Mouse (Mus musculus) cerebellum, adult 11 months (tissue): ENCODE results near the gene Sbno2.

Source experiments
- DNase-seq: peaks from one replicate; pipeline ENCODE4 v3.0.0; 2022

Sbno2 gene

GRCm38 (mm10) chr10:80141786-80142529, 36.6 kb upstream of the Sbno2 start:
- peak; percentile 93 for DNase-seq

- peak; percentile 97 for DNase-seq
These were observed 35.9 kb upstream of the Sbno2 start for GRCm38 (mm10) chr10:80141243-80141642.

GRCm38 (mm10) chr10:80140666-80141035, 35.3 kb upstream of the Sbno2 start, which contains the start of gene Cbarp:
Cbarp (minus strand) TSS chr10:80140835.
- DNase-seq, result no peak

- no peak for DNase-seq
These were observed 34.7 kb upstream of the Sbno2 start for GRCm38 (mm10) chr10:80139975-80140665.

GRCm38 (mm10) chr10:80139439-80139775, 34.0 kb upstream of the Sbno2 start:
- DNase-seq, result no peak

GRCm38 (mm10) chr10:80138553-80139438, 33.4 kb upstream of the Sbno2 start, which contains the start of gene Atp5d:
Atp5d (plus strand) TSS chr10:80138632.
- DNase-seq, result peak; percentile 82

GRCm38 (mm10) chr10:80137626-80138552, 32.5 kb upstream of the Sbno2 start:
- no peak for DNase-seq

- DNase-seq, result no peak
These were observed 31.7 kb upstream of the Sbno2 start for GRCm38 (mm10) chr10:80136952-80137625.

GRCm38 (mm10) chr10:80136179-80136951, 31.0 kb upstream of the Sbno2 start:
- DNase-seq, result no peak

- DNase-seq, result no peak
These were observed 30.3 kb upstream of the Sbno2 start for GRCm38 (mm10) chr10:80135641-80136040.

- no peak for DNase-seq
These were observed 29.8 kb upstream of the Sbno2 start for GRCm38 (mm10) chr10:80135161-80135560.

- no peak for DNase-seq
These were observed 29.1 kb upstream of the Sbno2 start for GRCm38 (mm10) chr10:80134421-80134820.

GRCm38 (mm10) chr10:80133226-80133849, 28.0 kb upstream of the Sbno2 start:
- no peak for DNase-seq

GRCm38 (mm10) chr10:80131952-80132350, 26.6 kb upstream of the Sbno2 start:
- no peak for DNase-seq

GRCm38 (mm10) chr10:80131316-80131951, 26.1 kb upstream of the Sbno2 start:
- DNase-seq, result peak; percentile 31

- DNase-seq, result no peak
These were observed 25.1 kb upstream of the Sbno2 start for GRCm38 (mm10) chr10:80130403-80131031.

- DNase-seq, result peak; percentile 76
These were observed 24.5 kb upstream of the Sbno2 start for GRCm38 (mm10) chr10:80129846-80130245.

- DNase-seq, result no peak
These were observed 22.5 kb upstream of the Sbno2 start for GRCm38 (mm10) chr10:80127920-80128319.

GRCm38 (mm10) chr10:80123932-80124562, 18.7 kb upstream of the Sbno2 start:
- DNase-seq, result no peak
